12 mouse cellular contexts compared by ENCODE assay signal in the genomic region with DNA sequence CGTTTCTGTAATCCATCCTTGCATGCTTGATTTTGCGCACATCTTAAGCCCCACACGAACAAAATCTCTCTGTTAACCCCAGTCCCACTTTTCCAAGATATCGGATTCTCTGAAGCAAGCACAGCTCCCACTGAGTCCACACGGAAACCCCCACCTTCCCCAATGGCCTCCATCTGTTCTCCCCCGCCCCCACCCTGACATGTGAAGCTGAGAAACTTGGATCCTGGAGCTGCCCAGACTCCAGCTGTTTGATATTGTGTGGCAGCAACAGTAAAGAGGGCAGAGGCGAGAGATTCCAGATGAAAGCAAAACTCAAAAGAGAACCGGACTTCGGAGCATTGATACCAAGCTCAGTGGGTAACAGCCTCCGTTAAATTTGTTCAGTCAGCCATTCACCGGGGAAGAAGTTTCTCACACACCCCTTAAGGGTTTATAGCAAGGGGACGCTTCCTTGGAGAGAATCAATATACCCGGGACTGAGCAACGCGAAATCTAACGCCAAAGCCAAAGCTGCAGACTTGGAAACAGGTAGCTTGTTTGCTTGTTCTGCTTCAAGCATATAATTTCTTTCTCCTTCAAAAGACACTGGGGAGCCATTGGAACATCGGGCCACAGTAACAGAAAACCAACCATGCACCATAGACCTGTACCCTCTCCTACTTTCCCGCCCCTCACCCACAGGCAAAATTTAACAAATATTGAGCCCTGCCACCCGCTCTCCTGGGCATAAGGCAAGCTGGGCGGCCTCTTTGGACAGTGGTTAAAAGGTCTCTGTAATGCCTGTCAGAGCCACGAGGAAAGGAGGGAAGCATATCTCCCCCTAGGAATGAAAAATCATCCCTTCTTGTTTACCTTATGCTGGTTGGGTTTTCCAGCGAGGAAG. TPM values are rescaled to one million over a fixed set of nuclear protein-coding genes. Genes with fewer than 3 reads are reported as not detected.
DNase-seq lines count a peak whose midpoint lies in the region; ATAC-seq and TF ChIP-seq lines count a peak whose summit lies in the region.
"Had no signal": no experiment of that assay in that cellular context is flagged by ENCODE, and none has a peak within 500 bp of the region (broad histone marks: within the 10 kb centered on the region; RNA-seq: fewer than 3 reads in every experiment).

No protein-coding gene starts in this region.

- H3K36me3 ChIP-seq in heart, embryonic 13.5 days = no peaks in the 10 kb centered on the region
- no peaks in the 10 kb centered on the region for H3K36me3 ChIP-seq in embryonic facial prominence, embryonic 12.5 days
- no peaks in the 10 kb centered on the region for H3K36me3 ChIP-seq in hindbrain, embryonic 12.5 days
- no peaks in the 10 kb centered on the region for H3K36me3 ChIP-seq in myocyte (ENCODE audit: control insufficient read depth, insufficient read depth)

- H3K9ac ChIP-seq in heart, embryonic 13.5 days = no peak overlapping the region
- H3K9ac ChIP-seq in embryonic facial prominence, embryonic 12.5 days = no peak overlapping the region
- H3K9ac ChIP-seq in hindbrain, embryonic 12.5 days = peak overlapping the region; percentile 45

- H3K27me3 ChIP-seq in heart, embryonic 13.5 days (replicated peaks) = peaks cover 12% of the 10 kb centered on the region; the same call in 1 of the 2 replicates
- no peaks in the 10 kb centered on the region for H3K27me3 ChIP-seq in embryonic facial prominence, embryonic 12.5 days
- no peaks in the 10 kb centered on the region for H3K27me3 ChIP-seq in hindbrain, embryonic 12.5 days
- no peaks in the 10 kb centered on the region for H3K27me3 ChIP-seq in myocyte (ENCODE audit: control insufficient read depth, insufficient read depth, insufficient read length)

- H3K9me3 ChIP-seq in heart, embryonic 13.5 days = peaks cover 3% of the 10 kb centered on the region; the same call in 1 of the 2 replicates
- no peaks in the 10 kb centered on the region for H3K9me3 ChIP-seq in embryonic facial prominence, embryonic 12.5 days
- H3K9me3 ChIP-seq in hindbrain, embryonic 12.5 days (replicated peaks) = no peaks in the 10 kb centered on the region

- no peak overlapping the region for H3K4me3 ChIP-seq in heart, embryonic 13.5 days
- peak overlapping the region; percentile 15 for H3K4me3 ChIP-seq in embryonic facial prominence, embryonic 12.5 days
- H3K4me3 ChIP-seq in hindbrain, embryonic 12.5 days = peak overlapping the region; percentile 8
- no peak overlapping the region for H3K4me3 ChIP-seq in myocyte
- H3K4me3 ChIP-seq: erythroblast, embryonic 14.5 days had no signal

- no peak for DNase-seq in heart, postnatal 4 days
- DNase-seq in spleen, postnatal 10 days (ENCODE audit: low spot score in 2 of 2) = no peak
- DNase-seq in MN1 (ENCODE audit: low spot score) = no peak
- DNase-seq in kidney, adult 8-10 months = no peak
- DNase-seq: adrenal gland, postnatal 14 days; kidney, adult 9 months had no signal

- H3K27ac ChIP-seq in heart, embryonic 13.5 days (replicated peaks) = no peak overlapping the region
- H3K27ac ChIP-seq in embryonic facial prominence, embryonic 12.5 days = peak overlapping the region; percentile 72
- H3K27ac ChIP-seq in hindbrain, embryonic 12.5 days = peak overlapping the region; percentile 70
- H3K27ac ChIP-seq: macrophage had no signal

- peak overlapping the region; percentile 49 for H3K4me2 ChIP-seq in heart, embryonic 13.5 days
- H3K4me2 ChIP-seq in embryonic facial prominence, embryonic 12.5 days (replicated peaks) = peak overlapping the region; percentile 44
- peak overlapping the region; percentile 41 for H3K4me2 ChIP-seq in hindbrain, embryonic 12.5 days (replicated peaks)
- H3K4me2 ChIP-seq in myocyte (ENCODE audit: low read depth) = peak overlapping the region; percentile 57

- no peaks in the 10 kb centered on the region for H3K79me2 ChIP-seq in myocyte (ENCODE audit: control insufficient read depth, insufficient read depth)

- peaks cover 12% of the 10 kb centered on the region for H3K4me1 ChIP-seq in heart, embryonic 13.5 days
- peaks cover 20% of the 10 kb centered on the region for H3K4me1 ChIP-seq in embryonic facial prominence, embryonic 12.5 days
- H3K4me1 ChIP-seq in hindbrain, embryonic 12.5 days = peaks cover 17% of the 10 kb centered on the region

- WGBS in heart, embryonic 13.5 days = 46% methylated on average over 22 of the region's 22 CpGs
- WGBS in embryonic facial prominence, embryonic 12.5 days = 26% methylated on average over 22 of the region's 22 CpGs
- 28% methylated on average over 22 of the region's 22 CpGs for WGBS in hindbrain, embryonic 12.5 days

- no peak for ATAC-seq in heart, embryonic 13.5 days (ENCODE audit: extremely low read depth, insufficient number of reproducible peaks, low FRiP score, low TSS enrichment)
- ATAC-seq in embryonic facial prominence, embryonic 12.5 days (ENCODE audit: insufficient number of reproducible peaks, insufficient read depth, low FRiP score, low TSS enrichment) = peak; percentile 81
- ATAC-seq in hindbrain, embryonic 12.5 days (ENCODE audit: low FRiP score) = peak; percentile 67

- H3ac ChIP-seq in myocyte (ENCODE audit: control insufficient read depth, insufficient read length) = no peak overlapping the region

- TF ChIP-seq POLR2A in myocyte (IDR thresholded peaks at IDR 0.05; ENCODE audit: insufficient read length, low read depth) = no peak

TF ChIP-seq in myocyte, 11 proteins besides CTCF, POLR2A, EP300 and RAD21:
- TF ChIP-seq TCF12 (IDR thresholded peaks at IDR 0.05; ENCODE audit: insufficient read depth, poor library complexity, severe bottlenecking) = no peak
- no peak for TF ChIP-seq MAX (IDR thresholded peaks at IDR 0.05; ENCODE audit: low read depth)

RNA-seq across cellular contexts. Expression of gene Boc, which starts 6.9 kb away (rescaled TPM):
- polyA plus RNA-seq in heart, embryonic 13.5 days (2015; fragmentation: Nextera tagmentation; extraction: Ambion mirVana) = 7.8 and 10.0 TPM in 2 replicates
- total RNA-seq in heart, postnatal 4 days (2021) = 1 to 10 TPM; 8.8 to 9.3 TPM
- polyA plus RNA-seq in embryonic facial prominence, embryonic 12.5 days (2016; fragmentation: Nextera tagmentation; extraction: Ambion mirVana) = 37.1 and 37.3 TPM in 2 replicates
- polyA plus RNA-seq in hindbrain, embryonic 12.5 days (2016; fragmentation: Nextera tagmentation; extraction: Ambion mirVana) = 35.5 and 37.5 TPM in 2 replicates
- polyA plus RNA-seq in myocyte (2012; fragmentation: generic; extraction: Trizol) = 7.5 TPM
- polyA plus RNA-seq: erythroblast, embryonic 14.5 days had no signal

Comparison
In these comparisons a context has a peak if more than half of its experiments do, and no peak if none do; other contexts are left out.
1. H3K4me3 ChIP-seq: peak in embryonic facial prominence, embryonic 12.5 days (single experiment) and hindbrain, embryonic 12.5 days (single experiment); none in heart, embryonic 13.5 days (single experiment) and myocyte (single experiment).
2. Peak in every context shown above with its lines, with median percentiles within 50 percentile points of each other: H3K4me2 ChIP-seq.